Mouse (Mus musculus) adrenal gland, adult 18-20 months (tissue): ENCODE measurements around the gene Akap6. TPM values are rescaled to one million over a fixed set of nuclear protein-coding genes. Genes with fewer than 3 reads are reported as not detected.
"Not testable (repeated sequence)": the region's sequence is repeated elsewhere in the genome, so short reads cannot be mapped to it uniquely, and the experiment has no call there.

ENCODE experiments used
- DNase-seq, 2 experiments: peaks; one replicate each; pipeline ENCODE4 v3.0.0; 2021 to 2022; ENCODE audit warnings: low spot score in 2 of 2
- total RNA-seq, 2 experiments: library from RNA; stranded (reverse); gene quantifications; 1 replicate in 1 of 2; 2 replicates in 1 of 2; pipeline ENCODE4 v1.2.3; 2021

The Akap6 gene
- total RNA-seq, 2 experiments from 2014 or later: 2.2 to 2.5 TPM

- no peak for DNase-seq
These were observed 12.2 kb downstream of the Akap6 start for GRCm38 (mm10) chr12:52711382-52711781.

- DNase-seq: no peak
These were observed 12.9 kb downstream of the Akap6 start for GRCm38 (mm10) chr12:52711857-52712640.

GRCm38 (mm10) chr12:52718392-52718791 lies 19.2 kb downstream of the Akap6 start:
- DNase-seq: no peak

GRCm38 (mm10) chr12:52719232-52719631 lies 20.0 kb downstream of the Akap6 start:
- no peak for DNase-seq

- no peak for DNase-seq
These were observed 20.5 kb downstream of the Akap6 start for GRCm38 (mm10) chr12:52719681-52720080.

GRCm38 (mm10) chr12:52724039-52724615 lies 24.9 kb downstream of the Akap6 start:
- not testable (repeated sequence) for DNase-seq

- no peak for DNase-seq
These were observed 27.4 kb downstream of the Akap6 start for GRCm38 (mm10) chr12:52726434-52727231.

GRCm38 (mm10) chr12:52729396-52729795 lies 30.2 kb downstream of the Akap6 start:
- DNase-seq: no peak

- DNase-seq: not testable (repeated sequence)
These were observed 36.0 kb downstream of the Akap6 start for GRCm38 (mm10) chr12:52735161-52735560.

GRCm38 (mm10) chr12:52737151-52737550 lies 38.0 kb downstream of the Akap6 start:
- DNase-seq: no peak

GRCm38 (mm10) chr12:52739326-52739725 lies 40.1 kb downstream of the Akap6 start:
- no peak for DNase-seq

GRCm38 (mm10) chr12:52741801-52742200 lies 42.6 kb downstream of the Akap6 start:
- no peak for DNase-seq

GRCm38 (mm10) chr12:52750006-52750405 lies 50.8 kb downstream of the Akap6 start:
- no peak for DNase-seq

- DNase-seq: no peak
These were observed 56.5 kb downstream of the Akap6 start for GRCm38 (mm10) chr12:52755649-52756048.

GRCm38 (mm10) chr12:52757881-52758280 lies 58.7 kb downstream of the Akap6 start:
- no peak for DNase-seq

GRCm38 (mm10) chr12:52764046-52764445 lies 64.9 kb downstream of the Akap6 start:
- DNase-seq: no peak

- DNase-seq: no peak
These were observed 65.6 kb downstream of the Akap6 start for GRCm38 (mm10) chr12:52764810-52765209.

GRCm38 (mm10) chr12:52769561-52769960 lies 70.4 kb downstream of the Akap6 start:
- no peak for DNase-seq

- no peak for DNase-seq
These were observed 72.7 kb downstream of the Akap6 start for GRCm38 (mm10) chr12:52771931-52772330.

- no peak for DNase-seq
These were observed 73.5 kb downstream of the Akap6 start for GRCm38 (mm10) chr12:52772494-52773280.

GRCm38 (mm10) chr12:52773847-52774246 lies 74.7 kb downstream of the Akap6 start:
- no peak for DNase-seq
